Mouse (Mus musculus) embryonic facial prominence, embryonic 14.5 days (tissue): Measurements from ENCODE around the gene Grhpr. TPM values are rescaled to one million over a fixed set of nuclear protein-coding genes. Genes with fewer than 3 reads are reported as not detected.
"Not testable (repeated sequence)": the region's sequence is repeated elsewhere in the genome, so short reads cannot be mapped to it uniquely, and the experiment has no call there.

Experiments used
- ATAC-seq: fragments of 200-750 bp; cut with Nextera tagmentation; 2 replicates; pipeline ENCODE4 v1.8.0; 2017; ENCODE audit warnings: low read depth, moderate number of reproducible peaks, moderate TSS enrichment
- DNase-seq: peaks from one replicate; pipeline ENCODE4 v3.0.0-alpha.2; 2015; ENCODE audit warnings: low spot score
- H3K27ac ChIP-seq: fragments of 300-500 bp; sonication (generic); replicated peaks from 2 replicates; pipeline ENCODE4 v1.5.1; 2014; ENCODE audit warnings: low read depth, mild to moderate bottlenecking, low read length, moderate library complexity
- H3K27me3 ChIP-seq: fragments of 300-500 bp; sonication (generic); replicated peaks from 2 replicates; pipeline ENCODE4 v1.6.1; 2014; ENCODE audit warnings: low read length; ENCODE audit not compliant: control insufficient read depth, insufficient read depth
- H3K36me3 ChIP-seq: fragments of 300-500 bp; sonication (generic); 2 replicates; pipeline ENCODE4 v1.6.1; 2014; ENCODE audit warnings: low read length, mixed read lengths; ENCODE audit not compliant: control insufficient read depth, insufficient read depth
- H3K4me1 ChIP-seq: fragments of 300-500 bp; sonication (generic); 2 replicates; pipeline ENCODE4 v1.6.1; 2014; ENCODE audit warnings: antibody characterized with exemption, low read length; ENCODE audit not compliant: control insufficient read depth, insufficient read depth
- H3K4me2 ChIP-seq: fragments of 300-500 bp; sonication (generic); 2 replicates; pipeline ENCODE4 v1.6.1; 2014; ENCODE audit warnings: low read depth, mild to moderate bottlenecking, low read length, moderate library complexity, mixed read lengths
- H3K4me3 ChIP-seq: fragments of 300-500 bp; sonication (generic); 2 replicates; pipeline ENCODE4 v1.5.1; 2014; ENCODE audit warnings: low read depth, mild to moderate bottlenecking, low read length
- H3K9ac ChIP-seq: fragments of 300-500 bp; sonication (generic); 2 replicates; pipeline ENCODE4 v1.6.1; 2014; ENCODE audit warnings: low read depth, mild to moderate bottlenecking, low read length, moderate library complexity, mixed read lengths
- H3K9me3 ChIP-seq: fragments of 300-500 bp; sonication (generic); 2 replicates; pipeline ENCODE4 v1.6.1; 2016; ENCODE audit warnings: low read length; ENCODE audit not compliant: control insufficient read depth
- WGBS: fragments of 180-500 bp; shearing (Covaris S2); extraction: QIAGEN DNeasy Blood & Tissue Kit; methylation state at CpG from one replicate; pipeline ENCODE4 v1.1.7; 2014; 5-methylcytosine and 5-hydroxymethylcytosine counted together
- polyA plus RNA-seq: library from polyadenylated mRNA; unstranded; fragments of >200 nt; fragmentation: Nextera tagmentation; extraction: Ambion mirVana; gene quantifications from 2 replicates; pipeline ENCODE4 v1.2.1, GENCODE M21; 2014

Gene Grhpr
- polyA plus RNA-seq, 1 experiment from 2014 or later, result 40.7 TPM

- not testable (repeated sequence) for H3K9ac ChIP-seq, H3K27ac ChIP-seq, DNase-seq, H3K9me3 ChIP-seq, H3K4me1 ChIP-seq, H3K4me3 ChIP-seq, H3K36me3 ChIP-seq, H3K4me2 ChIP-seq, H3K27me3 ChIP-seq, ATAC-seq
- WGBS, result 92% methylated on average over 2 of the region's 2 CpGs
Measured at GRCm38 (mm10) chr4:44946126-44946525, 35.1 kb upstream of the Grhpr start.

DNA sequence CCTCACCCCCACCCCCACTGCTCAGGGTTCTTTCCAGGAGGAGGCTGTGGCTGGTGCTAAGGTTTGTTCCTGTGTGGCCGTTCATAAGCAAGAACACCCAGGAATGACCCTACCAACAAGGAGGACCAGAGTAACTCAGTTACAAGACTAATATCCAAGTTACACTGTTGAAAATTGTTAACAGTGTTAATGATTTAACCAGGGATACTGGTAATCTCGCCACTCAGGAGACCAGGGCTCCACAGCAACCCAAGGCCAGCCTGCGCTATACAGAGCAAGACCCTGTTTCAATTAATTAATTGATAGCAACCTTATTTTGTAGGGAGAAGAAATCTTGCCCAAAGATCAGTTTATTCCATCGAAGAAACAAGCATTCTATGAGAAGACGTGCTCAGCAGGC, 33.7 kb upstream of the Grhpr start:
- no peak overlapping the region for H3K4me3 ChIP-seq
- WGBS, result 85% methylated on average over 5 of the region's 5 CpGs
- H3K4me1 ChIP-seq, result no peaks in the 10 kb centered on the region
- no peak overlapping the region for H3K4me2 ChIP-seq
- no peaks in the 10 kb centered on the region for H3K9me3 ChIP-seq
- H3K9ac ChIP-seq, result no peak overlapping the region
- ATAC-seq (no peak), DNase-seq (no peak)
- H3K36me3 ChIP-seq, result no peaks in the 10 kb centered on the region
- no peaks in the 10 kb centered on the region for H3K27me3 ChIP-seq
- H3K27ac ChIP-seq, result no peak overlapping the region

- ATAC-seq, result no peak
- H3K4me1 ChIP-seq, result no peaks in the 10 kb centered on the region
Measured at GRCm38 (mm10) chr4:44948314-44948713, 32.9 kb upstream of the Grhpr start.

DNA sequence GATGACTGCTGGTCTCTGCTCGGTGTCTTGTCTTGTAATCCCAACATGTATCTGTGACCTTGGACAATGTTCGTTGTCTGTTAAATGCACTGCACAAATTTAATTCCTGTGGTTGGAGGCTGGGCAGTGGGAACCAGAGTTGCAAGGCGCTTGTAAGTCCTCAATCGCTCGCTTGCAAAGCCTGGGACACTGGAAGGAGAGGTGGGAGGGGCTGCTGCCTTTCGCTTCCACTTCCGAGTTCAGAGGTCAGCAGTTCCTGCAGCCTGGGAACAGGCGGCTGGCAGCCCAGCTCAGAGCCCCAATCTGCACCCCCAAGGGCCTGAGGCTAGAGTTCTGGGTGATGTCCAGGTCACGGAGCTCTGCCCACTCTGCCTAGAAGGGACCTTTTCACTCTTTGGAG, 28.2 kb upstream of the Grhpr start:
- Histone ChIP-seq H3K4me3 (no peak overlapping the region), H3K9ac (no peak overlapping the region), H3K4me1 (no peaks in the 10 kb centered on the region), H3K9me3 (no peaks in the 10 kb centered on the region), H3K27me3 (no peaks in the 10 kb centered on the region), H3K36me3 (no peaks in the 10 kb centered on the region), H3K27ac (no peak overlapping the region), H3K4me2 (no peak overlapping the region)
- WGBS, result 62% methylated on average over 8 of the region's 9 CpGs
- DNase-seq (no peak), ATAC-seq (no peak)

More at GRCm38 (mm10) chr4:44948314-44948713, 32.9 kb upstream of the Grhpr start:
- Histone ChIP-seq H3K4me3 (no peak overlapping the region), H3K4me2 (no peak overlapping the region), H3K9ac (no peak overlapping the region), H3K27ac (no peak overlapping the region), H3K36me3 (no peaks in the 10 kb centered on the region), H3K9me3 (no peaks in the 10 kb centered on the region), H3K27me3 (no peaks in the 10 kb centered on the region)
- WGBS, result 85% methylated on average over 1 of the region's 1 CpGs
- no peak for DNase-seq

DNA sequence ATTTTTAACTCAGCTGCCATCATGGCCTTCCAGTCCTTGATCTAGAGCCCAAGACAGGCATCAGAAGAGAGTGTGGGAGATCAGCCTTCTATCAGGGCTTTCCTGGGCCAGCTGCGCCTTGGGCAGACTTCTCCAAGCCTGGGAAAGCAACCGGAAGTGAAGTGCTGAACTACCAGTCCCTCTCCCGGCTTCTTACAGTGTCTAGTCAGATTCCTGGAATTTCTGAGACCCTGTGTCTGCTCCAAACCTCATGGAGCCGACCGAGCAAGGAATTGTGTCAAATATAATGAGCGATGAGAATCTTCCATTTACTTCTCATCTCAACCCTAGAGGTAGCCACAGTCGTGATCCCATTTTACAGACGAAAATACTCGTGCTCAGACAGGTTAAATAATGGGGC, 22.4 kb upstream of the Grhpr start:
- no peak for ATAC-seq

GRCm38 (mm10) chr4:44959220-44959619, 22.0 kb upstream of the Grhpr start:
- WGBS, result 90% methylated on average over 13 of the region's 13 CpGs
- DNase-seq, result no peak
- H3K27me3 ChIP-seq, result no peaks in the 10 kb centered on the region

More for the DNA sequence above, 22.4 kb upstream of the Grhpr start:
- no peaks in the 10 kb centered on the region for H3K9me3 ChIP-seq
- no peak overlapping the region for H3K27ac ChIP-seq
- 84% methylated on average over 9 of the region's 9 CpGs for WGBS
- no peak for DNase-seq
- H3K4me2 ChIP-seq, result no peak overlapping the region
- no peak overlapping the region for H3K4me3 ChIP-seq
- H3K36me3 ChIP-seq, result no peaks in the 10 kb centered on the region
- no peaks in the 10 kb centered on the region for H3K4me1 ChIP-seq
- H3K9ac ChIP-seq, result no peak overlapping the region
- H3K27me3 ChIP-seq, result no peaks in the 10 kb centered on the region

DNA sequence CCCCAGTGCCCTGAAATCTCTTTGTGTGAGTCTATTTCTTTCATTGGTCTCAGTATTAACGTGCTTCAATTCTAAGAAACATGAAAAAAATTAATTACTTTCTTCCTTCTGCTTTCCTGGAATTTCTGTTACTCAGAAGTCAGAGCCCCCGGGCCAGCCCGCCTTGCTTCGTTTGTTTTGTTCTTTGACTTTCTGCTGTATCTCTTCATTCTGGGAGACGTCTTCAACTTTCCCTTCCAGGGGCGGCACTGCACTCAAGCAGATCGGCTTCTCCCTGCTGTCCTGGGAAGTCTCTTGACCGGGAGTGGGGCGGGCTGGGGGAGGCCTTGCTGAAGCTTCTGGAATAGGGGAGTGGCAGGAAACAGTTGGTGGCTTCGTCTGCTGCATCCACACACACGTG, 18.0 kb upstream of the Grhpr start:
- H3K4me1 ChIP-seq, result no peaks in the 10 kb centered on the region
- ATAC-seq (no peak), DNase-seq (no peak)
- 66% methylated on average over 11 of the region's 11 CpGs for WGBS
- H3K36me3 ChIP-seq, result no peaks in the 10 kb centered on the region
- H3K4me3 ChIP-seq, result no peak overlapping the region
- no peak overlapping the region for H3K27ac ChIP-seq
- no peaks in the 10 kb centered on the region for H3K9me3 ChIP-seq
- no peaks in the 10 kb centered on the region for H3K27me3 ChIP-seq
- no peak overlapping the region for H3K9ac ChIP-seq
- no peak overlapping the region for H3K4me2 ChIP-seq

More at GRCm38 (mm10) chr4:44959220-44959619, 22.0 kb upstream of the Grhpr start:
- Histone ChIP-seq H3K9me3 (no peaks in the 10 kb centered on the region), H3K36me3 (no peaks in the 10 kb centered on the region), H3K9ac (no peak overlapping the region), H3K27ac (no peak overlapping the region), H3K4me3 (no peak overlapping the region), H3K4me2 (no peak overlapping the region), H3K4me1 (no peaks in the 10 kb centered on the region)
- no peak for ATAC-seq

- no peak overlapping the region for H3K4me2 ChIP-seq
- no peaks in the 10 kb centered on the region for H3K4me1 ChIP-seq
- H3K9me3 ChIP-seq, result no peaks in the 10 kb centered on the region
- no peaks in the 10 kb centered on the region for H3K27me3 ChIP-seq
- DNase-seq (no peak), ATAC-seq (no peak)
- H3K27ac ChIP-seq, result no peak overlapping the region
- no peak overlapping the region for H3K4me3 ChIP-seq
- no peaks in the 10 kb centered on the region for H3K36me3 ChIP-seq
- 80% methylated on average over 2 of the region's 2 CpGs for WGBS
- H3K9ac ChIP-seq, result no peak overlapping the region
Measured at GRCm38 (mm10) chr4:44965175-44965574, 16.0 kb upstream of the Grhpr start.

GRCm38 (mm10) chr4:44965736-44966135, 15.5 kb upstream of the Grhpr start:
- 78% methylated on average over 3 of the region's 3 CpGs for WGBS
- DNase-seq, result no peak
- Histone ChIP-seq H3K4me1 (no peaks in the 10 kb centered on the region), H3K36me3 (no peaks in the 10 kb centered on the region), H3K9ac (no peak overlapping the region), H3K4me2 (no peak overlapping the region), H3K9me3 (no peaks in the 10 kb centered on the region), H3K4me3 (no peak overlapping the region), H3K27ac (no peak overlapping the region), H3K27me3 (no peaks in the 10 kb centered on the region)
- ATAC-seq, result no peak
